ENCODE assay signal across 9 mouse cellular contexts in genomic region chr12:78001846-78002245, GRCm38 (mm10).
DNase-seq lines count a peak whose midpoint lies in the region; ATAC-seq and TF ChIP-seq lines count a peak whose summit lies in the region.
"Had no signal": no experiment of that assay in that cellular context is flagged by ENCODE, and none has a peak within 500 bp of the region (broad histone marks: within the 10 kb centered on the region; RNA-seq: fewer than 3 reads in every experiment).

No protein-coding gene starts in this region.

- H3K9ac ChIP-seq in forebrain, embryonic 13.5 days: no peak overlapping the region
- no peak overlapping the region for H3K9ac ChIP-seq in hindbrain, postnatal 0 days (replicated peaks; ENCODE audit: low read length)

- 79% methylated on average over 9 of the region's 9 CpGs for WGBS in forebrain, embryonic 13.5 days
- 88% methylated on average over 9 of the region's 9 CpGs for WGBS in forebrain, embryonic 10.5 days
- 54% methylated on average over 9 of the region's 9 CpGs for whole genome bisulfite sequencing in hindbrain, postnatal 0 days

- H3K9me3 ChIP-seq in forebrain, embryonic 13.5 days (replicated peaks): no peaks in the 10 kb centered on the region
- H3K9me3 ChIP-seq in forebrain, embryonic 10.5 days: no peaks in the 10 kb centered on the region; the same call in 1 of the 2 replicates
- H3K9me3 ChIP-seq in hindbrain, postnatal 0 days (ENCODE audit: low read length): no peaks in the 10 kb centered on the region

- DNase-seq in forebrain, embryonic 10.5 days (ENCODE audit: extremely low spot score, low spot score): no peak
- peak; percentile 49 for DNase-seq in cerebellum, adult 9-10 months
- DNase-seq in hindbrain, postnatal 0 days (ENCODE audit: low spot score): peak; percentile 66
- DNase-seq in left cerebral cortex, postnatal 25 days (ENCODE audit: low spot score in 2 of 2): peak; percentile 77 to 96
- DNase-seq in kidney, postnatal 10 days: no peak
- no peak for DNase-seq in adrenal gland, adult 8-10 months
- DNase-seq in lung, postnatal 14 days: no peak
- DNase-seq: heart, postnatal 4 days had no signal

- no peak overlapping the region for H3K4me3 ChIP-seq in forebrain, embryonic 13.5 days
- no peak overlapping the region for H3K4me3 ChIP-seq in forebrain, embryonic 10.5 days
- H3K4me3 ChIP-seq in hindbrain, postnatal 0 days (ENCODE audit: low read length): no peak overlapping the region

- peak; percentile 95 for ATAC-seq in forebrain, embryonic 13.5 days
- ATAC-seq in hindbrain, postnatal 0 days: no peak

- no peak overlapping the region for H3K27ac ChIP-seq in forebrain, embryonic 13.5 days
- H3K27ac ChIP-seq in forebrain, embryonic 10.5 days: no peak overlapping the region
- H3K27ac ChIP-seq in hindbrain, postnatal 0 days: no peak overlapping the region

- no peak for TF ChIP-seq CTCF in hindbrain, postnatal 0 days (IDR thresholded peaks at IDR 0.05; ENCODE audit: low read depth)

- intact Hi-C loops in left cerebral cortex, postnatal 25 days (cut with DNase I): loop anchor here (1.0 to 10.0 kb wide), 4 partner anchors 97 to 1137 kb away; no protein-coding TSS in a partner anchor

- no peaks in the 10 kb centered on the region for H3K4me1 ChIP-seq in forebrain, embryonic 13.5 days
- no peaks in the 10 kb centered on the region for H3K4me1 ChIP-seq in forebrain, embryonic 10.5 days
- no peaks in the 10 kb centered on the region for H3K4me1 ChIP-seq in hindbrain, postnatal 0 days (ENCODE audit: insufficient read depth, low read length)

- H3K27me3 ChIP-seq in forebrain, embryonic 13.5 days: no peaks in the 10 kb centered on the region
- no peaks in the 10 kb centered on the region for H3K27me3 ChIP-seq in forebrain, embryonic 10.5 days (ENCODE audit: poor library complexity, severe bottlenecking)
- no peaks in the 10 kb centered on the region for H3K27me3 ChIP-seq in hindbrain, postnatal 0 days (ENCODE audit: insufficient read depth, low read length)

- no peak overlapping the region for H3K4me2 ChIP-seq in forebrain, embryonic 13.5 days
- H3K4me2 ChIP-seq in hindbrain, postnatal 0 days (ENCODE audit: low read depth, low read length): no peak overlapping the region

- H3K36me3 ChIP-seq in forebrain, embryonic 13.5 days (ENCODE audit: poor library complexity, severe bottlenecking): no peaks in the 10 kb centered on the region
- no peaks in the 10 kb centered on the region for H3K36me3 ChIP-seq in forebrain, embryonic 10.5 days (replicated peaks)
- no peaks in the 10 kb centered on the region for H3K36me3 ChIP-seq in hindbrain, postnatal 0 days (ENCODE audit: insufficient read depth, low read length)

Comparison
In these comparisons a context has a peak if more than half of its experiments do, and no peak if none do; other contexts are left out.
1. DNase-seq: peak in cerebellum, adult 9-10 months (single experiment), hindbrain, postnatal 0 days (single experiment) and left cerebral cortex, postnatal 25 days (2 of 2); none in forebrain, embryonic 10.5 days (single experiment), kidney, postnatal 10 days (single experiment), adrenal gland, adult 8-10 months (single experiment) and lung, postnatal 14 days (single experiment).